Mouse (Mus musculus): ENCODE measurements around the gene Aldh4a1.

- TF ChIP-seq POLR2A (IDR thresholded peaks at IDR 0.05; ENCODE audit: extremely low read depth, insufficient read depth, low read length): no peak
- no peak for TF ChIP-seq CTCF (IDR thresholded peaks at IDR 0.05; ENCODE audit: extremely low read depth, insufficient read depth, low read length)
These were observed 4.7 kb downstream of the Aldh4a1 start for GRCm38 (mm10) chr4:139627361-139627760.
